Mouse (Mus musculus) thymus, postnatal 0 days (tissue): ENCODE measurements around the gene Pla2g2d. TPM values are rescaled to one million over a fixed set of nuclear protein-coding genes. Genes with fewer than 3 reads are reported as not detected.

Experiments
- DNase-seq: peaks from one replicate; pipeline ENCODE4 v3.0.0-alpha.2; 2015; ENCODE audit warnings: low spot score
- polyA plus RNA-seq: library from polyadenylated mRNA; unstranded; fragments of >200 nt; fragmentation: Nextera tagmentation; extraction: Ambion mirVana; gene quantifications from 2 replicates; pipeline ENCODE4 v1.2.1, GENCODE M21; 2015

Pla2g2d gene
- polyA plus RNA-seq, 1 experiment from 2014 or later = 0.47 TPM

DNA sequence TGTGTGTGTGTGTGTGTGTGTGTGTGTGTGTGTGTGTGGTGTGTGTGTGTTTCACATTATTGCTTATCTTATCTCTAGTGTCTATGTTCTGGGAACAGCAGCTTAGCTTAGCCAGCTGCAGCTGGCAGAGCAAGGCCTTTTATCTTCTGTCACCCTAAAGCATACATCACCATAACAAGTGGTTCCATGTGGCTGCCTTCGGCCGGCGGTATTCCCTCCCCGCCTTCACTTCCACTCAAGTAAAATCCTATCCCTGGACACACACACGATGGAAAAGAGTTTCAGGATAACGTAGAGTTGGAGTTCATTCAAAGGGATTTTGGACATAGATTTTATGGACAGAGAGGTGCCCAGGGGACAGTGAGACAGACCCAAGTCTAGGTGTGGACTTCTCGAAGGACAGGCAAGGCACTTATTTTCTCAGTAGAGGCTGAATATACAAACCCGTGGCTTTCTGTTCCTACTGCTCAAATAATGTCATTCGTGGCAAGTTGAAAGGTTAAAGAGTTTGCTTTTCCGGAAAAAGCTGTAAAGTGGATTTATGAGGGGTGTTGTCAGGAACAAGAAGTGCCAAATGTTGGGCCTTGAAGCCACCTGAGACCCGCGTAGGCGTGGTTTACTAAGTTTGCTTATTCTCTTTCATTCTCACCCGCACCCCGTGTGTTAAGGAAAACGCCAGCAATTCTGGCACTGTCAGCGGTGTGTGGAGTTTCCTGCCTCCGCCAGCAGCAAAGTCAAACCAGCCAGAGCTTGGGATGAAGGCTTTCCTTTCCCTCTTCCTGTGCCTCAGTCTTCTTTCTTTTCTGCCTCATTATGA, 50.4 kb downstream of the Pla2g2d start:
- DNase-seq = no peak

DNA sequence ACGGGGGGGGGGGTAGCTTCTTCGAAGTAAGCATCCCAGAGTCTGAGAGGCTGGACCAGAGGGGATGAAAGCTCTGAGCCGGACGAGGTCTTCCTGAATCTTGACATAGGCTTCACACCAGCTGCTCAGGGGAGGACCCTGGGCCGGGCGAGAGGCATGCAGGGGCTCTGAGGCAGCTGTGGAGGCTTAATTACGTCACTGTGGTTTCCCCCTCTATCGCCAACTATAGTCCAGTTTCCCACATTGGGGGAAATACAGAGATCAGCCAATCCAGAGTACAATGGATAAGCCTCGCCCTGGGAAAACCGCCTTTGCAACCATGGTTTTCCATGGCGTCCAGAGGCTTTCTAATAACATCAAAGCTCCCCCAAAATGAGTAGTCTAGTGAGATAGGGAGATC, 51.6 kb downstream of the Pla2g2d start:
- DNase-seq = no peak

Other genes starting within 250 kb of the Pla2g2d start
- not detected in 2 replicates for gene Vwa5b1, start 139.9 kb upstream of the Pla2g2d start, polyA plus RNA-seq
- gene Pla2g2c, start 50.9 kb upstream of the Pla2g2d start, polyA plus RNA-seq = 0.15 and 0.25 TPM in 2 replicates
- 0.41 and 0.46 TPM in 2 replicates for gene Ubxn10, start 38.6 kb upstream of the Pla2g2d start, polyA plus RNA-seq
- gene Pla2g2f, start 18.1 kb upstream of the Pla2g2d start, polyA plus RNA-seq = 0.15 and 0.25 TPM in 2 replicates
- 0.16 and 0.17 TPM in 2 replicates for gene Pla2g5, start 87.7 kb downstream of the Pla2g2d start, polyA plus RNA-seq
- not detected in 2 replicates for gene Gm13030, start 98.2 kb downstream of the Pla2g2d start, polyA plus RNA-seq
- 1.1 and 1.2 TPM in 2 replicates for gene Pla2g2e, start 102.2 kb downstream of the Pla2g2d start, polyA plus RNA-seq
- gene Otud3, start 138.2 kb downstream of the Pla2g2d start, polyA plus RNA-seq = 3.9 and 4.4 TPM in 2 replicates
- 0.61 and 1.1 TPM in 2 replicates for gene Rnf186, start 191.4 kb downstream of the Pla2g2d start, polyA plus RNA-seq
- 10.7 and 11.4 TPM in 2 replicates for gene Tmco4, start 197.2 kb downstream of the Pla2g2d start, polyA plus RNA-seq